Mouse (Mus musculus) testis, postnatal 14 days (tissue): ENCODE data around the gene Zfp652.
A peak's percentile ranks its signal among the peaks of the same experiment; 100 is the strongest.

ENCODE experiments used
- DNase-seq: peaks from one replicate; pipeline ENCODE4 v3.0.0; 2021; ENCODE audit warnings: low spot score

The Zfp652 gene

DNA sequence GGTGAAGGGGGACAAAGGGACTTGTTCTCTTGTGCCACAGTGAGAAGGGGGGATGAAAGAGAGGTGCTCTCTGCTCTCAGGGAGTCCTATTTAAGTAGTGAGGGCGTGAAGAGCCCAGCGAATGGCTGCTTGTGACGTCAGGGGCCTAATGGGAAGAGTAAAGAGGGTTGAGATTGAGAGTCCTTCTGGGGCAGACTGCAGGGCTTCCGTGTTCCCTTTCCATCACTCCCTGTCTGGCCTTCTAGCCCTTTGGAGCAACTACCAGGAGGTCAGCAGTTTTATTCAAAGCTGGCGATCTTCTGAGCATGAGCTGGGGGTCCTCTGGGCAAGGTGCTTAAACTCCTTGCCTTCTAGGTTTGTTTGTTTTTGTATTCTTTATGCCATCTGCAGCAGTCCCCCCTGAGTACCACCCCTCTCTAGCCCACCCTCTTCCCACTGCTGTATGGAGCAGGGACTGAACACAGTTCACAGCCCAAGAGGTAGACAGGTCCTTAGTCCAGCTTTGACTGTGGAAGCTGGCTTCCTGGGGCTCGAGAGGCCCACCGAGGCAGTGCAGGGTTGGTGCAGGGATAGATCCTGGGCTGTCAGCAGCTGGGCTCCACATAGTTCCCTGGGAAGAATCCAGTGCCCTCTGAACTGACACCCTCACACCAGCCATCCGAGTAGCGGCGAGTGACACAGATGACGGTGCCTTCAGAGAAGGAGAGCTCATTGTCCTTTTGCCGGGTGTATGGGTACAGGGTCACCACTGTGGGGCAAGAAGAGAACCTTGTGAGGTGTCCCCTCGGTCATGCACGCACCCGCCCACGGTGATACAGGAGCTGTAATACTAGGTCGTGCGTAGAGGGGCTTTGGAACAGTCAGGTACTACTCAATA lies 119.9 kb downstream of the Zfp652 start:
- DNase-seq: no peak

DNA sequence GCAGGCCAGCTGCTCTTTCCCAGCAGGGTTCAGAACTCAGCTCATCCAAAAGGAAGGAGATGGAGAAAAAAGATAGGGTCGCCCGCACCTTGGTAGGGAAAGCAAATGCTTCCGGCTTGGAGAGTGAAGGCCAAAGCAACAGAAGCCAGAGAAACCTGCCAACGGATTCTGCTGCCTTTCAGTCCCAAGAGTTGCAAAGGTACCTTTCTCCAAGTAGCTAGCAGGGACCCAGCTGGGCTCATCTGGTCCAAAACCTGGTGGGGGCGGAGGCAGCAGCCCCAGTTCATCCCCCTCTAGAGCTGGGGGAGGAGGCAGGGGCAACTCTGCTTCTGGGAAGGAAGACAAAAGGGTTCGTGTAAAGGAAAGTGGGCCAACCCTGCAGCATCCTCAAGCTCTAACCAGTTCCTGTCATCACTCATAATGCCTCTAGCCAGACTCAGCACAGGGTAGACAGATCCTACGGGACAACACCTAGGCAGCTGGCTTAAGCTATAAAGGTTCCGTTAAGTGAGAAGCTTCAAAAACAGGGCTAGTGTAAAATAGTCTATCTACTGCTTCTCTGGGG lies 120.6 kb downstream of the Zfp652 start:
- no peak for DNase-seq

DNA sequence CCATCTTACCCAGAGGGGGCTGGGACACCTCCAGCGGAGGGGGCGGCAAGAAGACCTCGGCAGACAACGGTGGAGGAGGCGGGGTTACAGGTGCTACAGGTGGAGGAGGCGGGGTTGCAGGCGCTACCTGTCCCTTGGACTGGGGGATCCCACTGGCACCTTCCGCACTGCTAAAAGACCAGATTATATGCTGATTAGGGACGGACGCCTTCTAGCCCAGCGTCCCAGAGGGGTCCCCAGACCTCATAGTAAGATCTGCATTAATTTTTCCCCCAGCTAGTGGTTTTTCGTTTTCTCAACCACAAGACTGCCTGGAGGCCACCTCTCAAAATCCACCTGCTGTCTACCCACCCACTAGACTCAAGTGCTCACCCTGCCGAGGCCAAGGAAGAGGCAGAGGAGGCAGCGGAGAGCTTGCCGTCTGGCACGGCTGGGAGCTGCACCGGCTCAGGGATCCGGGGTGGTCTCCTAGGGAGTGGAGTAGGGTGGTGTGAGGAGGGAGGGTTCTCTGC lies 121.2 kb downstream of the Zfp652 start:
- DNase-seq: no peak

DNA sequence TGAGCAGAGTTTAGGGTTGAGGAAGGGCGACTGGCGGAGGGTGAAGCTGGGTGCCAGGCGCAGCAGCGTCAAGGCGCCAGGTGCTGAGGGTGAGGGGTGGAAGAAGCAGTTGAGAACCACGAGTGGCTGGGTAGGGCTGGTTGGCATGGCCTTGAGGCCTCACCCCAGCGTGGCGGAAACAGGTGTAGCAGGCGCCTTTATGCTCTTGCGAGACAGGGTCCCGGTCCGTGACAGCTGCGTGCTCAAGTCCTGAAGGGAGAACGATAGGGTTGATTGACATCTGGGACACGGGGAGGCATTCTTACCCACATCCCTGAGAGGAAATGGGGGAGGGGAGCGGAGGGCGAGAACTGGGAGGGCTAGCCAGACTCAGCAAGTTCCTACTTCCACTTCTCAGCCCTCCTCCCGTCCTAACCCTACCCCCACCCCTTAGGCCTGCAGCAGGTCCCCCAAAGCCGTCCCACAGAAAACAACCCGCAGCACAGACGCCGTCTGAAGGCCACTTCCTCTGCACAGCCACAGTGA lies 121.7 kb downstream of the Zfp652 start:
- DNase-seq: peak; percentile 54

DNA sequence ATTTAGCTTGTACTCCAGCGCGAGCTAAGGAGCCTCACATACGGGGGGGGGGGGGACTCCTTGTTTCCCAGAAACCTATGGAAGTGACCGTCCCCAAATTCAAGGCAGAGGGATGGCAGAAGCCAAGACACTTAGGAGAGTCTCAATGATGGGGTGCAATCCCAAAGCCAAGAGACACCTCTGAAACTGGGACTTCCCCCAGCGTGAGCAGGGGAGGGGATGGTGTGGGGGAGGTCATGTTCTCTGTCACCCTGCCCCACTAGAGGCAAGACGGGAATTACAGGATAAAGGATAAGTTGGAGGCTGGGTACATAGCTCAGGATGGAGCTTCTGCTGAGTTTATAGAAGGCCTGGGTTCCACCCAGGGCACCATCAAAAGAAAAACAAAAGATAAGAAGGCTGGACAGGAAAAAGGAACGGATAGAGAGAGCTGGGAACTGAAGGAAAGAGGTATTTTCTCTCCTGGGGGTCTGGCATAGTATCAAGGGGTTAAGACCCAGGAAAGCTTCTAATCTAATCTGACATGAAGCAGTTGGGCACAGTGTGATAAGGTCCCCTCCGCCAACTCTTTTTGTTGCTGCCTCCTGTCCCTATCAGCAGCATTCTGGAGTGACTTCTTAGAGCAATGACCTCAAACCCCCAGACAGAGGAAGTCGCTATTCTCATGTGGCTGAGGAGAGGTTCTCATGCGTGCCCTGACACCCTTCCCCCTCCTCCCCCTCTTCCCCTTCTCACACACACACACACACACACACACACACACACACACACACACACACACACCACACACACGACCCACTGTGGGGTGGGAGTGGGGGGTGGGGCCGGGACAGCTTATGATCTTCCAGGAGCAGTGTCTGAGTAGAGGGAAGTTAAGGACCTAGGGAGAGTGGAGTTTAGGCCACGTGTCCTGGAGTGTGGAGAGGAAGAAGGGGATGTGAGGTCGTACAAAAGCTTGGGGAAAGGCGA lies 122.6 kb downstream of the Zfp652 start:
- DNase-seq: no peak

DNA sequence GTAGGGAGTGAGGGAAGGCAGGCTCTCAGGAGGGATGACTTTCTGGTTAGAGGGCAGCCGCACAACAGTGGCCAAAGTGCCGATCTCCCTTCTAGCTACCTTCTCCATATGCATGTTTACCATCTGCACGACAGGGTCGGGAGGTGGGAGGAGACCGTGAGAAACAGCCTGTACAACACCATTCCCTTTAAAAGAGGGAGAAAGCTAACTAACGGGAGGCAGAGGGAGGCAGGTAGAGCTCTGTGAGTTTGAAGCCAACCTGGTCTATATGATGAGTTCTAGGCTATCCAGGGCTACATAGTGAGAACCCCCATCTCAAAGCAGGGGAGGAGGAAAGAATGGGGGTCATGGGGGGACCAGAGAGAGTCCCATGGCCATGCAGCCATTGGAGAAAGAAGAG lies 123.4 kb downstream of the Zfp652 start:
- no peak for DNase-seq

DNA sequence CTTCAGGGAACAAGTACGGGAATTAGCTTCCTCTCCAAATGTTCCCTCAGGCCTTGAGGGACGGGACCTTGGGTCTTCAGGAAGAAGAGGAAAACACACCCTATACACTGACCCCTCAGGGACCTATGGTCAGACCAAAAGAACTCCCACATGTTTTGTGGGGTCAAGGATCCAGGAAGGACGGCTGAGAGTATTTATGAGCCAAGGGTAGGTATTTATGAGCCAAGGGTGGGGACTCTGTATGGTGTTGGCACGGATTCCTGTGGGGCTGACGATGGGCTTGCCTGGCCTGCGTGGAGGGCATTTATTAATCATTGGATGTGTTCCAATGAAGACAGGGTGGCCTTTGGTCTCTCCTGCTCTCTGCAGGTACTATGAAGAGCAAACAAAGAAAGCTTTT lies 124.0 kb downstream of the Zfp652 start:
- no peak for DNase-seq

DNA sequence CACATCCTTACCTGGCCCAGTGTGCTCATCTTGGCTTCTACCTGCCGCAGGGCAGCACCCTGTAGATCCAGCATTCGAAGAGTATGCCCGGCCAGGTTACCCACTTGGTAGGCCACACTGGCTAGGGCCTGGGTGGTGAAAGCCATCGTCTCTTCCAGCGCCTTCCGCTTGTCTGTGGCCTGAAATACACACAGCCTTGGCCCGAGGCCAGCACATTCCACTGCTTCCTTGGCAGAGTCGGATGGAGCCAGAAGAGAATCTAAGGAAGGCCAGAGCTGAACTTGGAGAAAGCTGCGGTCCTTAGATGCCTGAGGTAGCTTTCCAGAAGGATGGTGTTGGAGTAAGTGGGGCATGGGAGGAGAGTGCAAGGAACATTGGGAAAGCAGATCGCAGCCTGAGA lies 124.6 kb downstream of the Zfp652 start, which contains the start of gene Gngt2:
TSS of gene Gngt2 (plus strand) at position 158 of the 400 bp plus-strand sequence.
- DNase-seq: peak; percentile 54

DNA sequence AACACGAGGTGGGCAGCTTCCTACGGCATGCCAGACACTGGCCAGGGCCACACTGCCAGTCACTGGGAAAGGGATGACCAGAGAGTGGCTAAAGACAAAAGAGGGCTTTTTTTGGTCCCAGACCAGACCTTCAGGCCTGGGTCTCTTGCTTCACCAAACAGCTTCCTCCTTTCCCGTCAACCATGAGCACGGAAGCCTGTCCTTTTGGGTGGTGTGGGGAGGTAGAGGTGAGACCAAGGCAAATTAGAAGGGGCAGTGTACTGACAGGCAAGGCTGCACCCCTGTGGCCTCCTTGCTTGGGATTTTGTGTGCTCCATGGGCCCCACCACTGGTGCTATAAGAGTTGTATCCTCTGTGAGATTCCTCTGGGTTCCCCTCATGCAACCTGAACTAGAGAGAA lies 126.1 kb downstream of the Zfp652 start:
- no peak for DNase-seq

DNA sequence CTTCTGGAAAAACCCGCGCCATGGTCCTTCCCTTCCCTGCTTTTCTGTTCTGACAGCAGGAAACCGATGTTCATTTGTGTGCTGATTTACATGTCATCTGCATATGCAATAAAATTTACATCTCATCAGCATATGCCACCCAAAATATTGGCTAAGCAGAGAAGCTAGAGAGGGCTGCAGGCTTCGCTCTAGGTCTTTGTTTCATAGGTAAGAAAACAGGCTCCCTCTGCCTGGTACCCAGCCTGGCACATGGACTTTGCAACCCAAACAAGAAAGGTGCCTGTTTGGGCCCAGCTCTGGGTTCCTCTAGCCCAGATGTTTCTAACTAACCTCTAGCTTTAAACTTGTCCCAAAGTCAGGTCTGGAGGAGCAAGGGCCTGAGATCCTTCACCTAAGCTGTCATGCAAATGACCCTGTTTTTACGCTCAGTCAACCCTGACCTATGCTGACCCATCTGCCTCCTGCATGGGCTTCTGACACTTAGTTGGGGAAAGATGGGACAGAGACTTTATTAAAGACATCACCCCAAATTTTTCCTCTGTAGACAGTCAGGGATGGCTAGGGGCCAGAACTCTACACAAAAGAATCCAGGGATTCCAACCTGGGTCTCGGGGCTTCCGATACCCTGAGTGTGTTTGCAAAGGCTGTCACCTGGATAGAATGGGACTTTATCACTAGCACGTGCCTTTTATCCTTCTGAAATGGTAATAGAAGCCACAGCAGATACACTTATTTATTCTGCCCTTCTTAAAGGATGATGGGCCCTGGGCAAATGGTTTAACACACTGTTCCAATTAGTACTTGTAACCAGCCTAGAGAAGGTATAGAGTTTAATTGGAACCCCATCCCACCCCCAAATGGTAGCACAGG lies 126.8 kb downstream of the Zfp652 start:
- DNase-seq: no peak

DNA sequence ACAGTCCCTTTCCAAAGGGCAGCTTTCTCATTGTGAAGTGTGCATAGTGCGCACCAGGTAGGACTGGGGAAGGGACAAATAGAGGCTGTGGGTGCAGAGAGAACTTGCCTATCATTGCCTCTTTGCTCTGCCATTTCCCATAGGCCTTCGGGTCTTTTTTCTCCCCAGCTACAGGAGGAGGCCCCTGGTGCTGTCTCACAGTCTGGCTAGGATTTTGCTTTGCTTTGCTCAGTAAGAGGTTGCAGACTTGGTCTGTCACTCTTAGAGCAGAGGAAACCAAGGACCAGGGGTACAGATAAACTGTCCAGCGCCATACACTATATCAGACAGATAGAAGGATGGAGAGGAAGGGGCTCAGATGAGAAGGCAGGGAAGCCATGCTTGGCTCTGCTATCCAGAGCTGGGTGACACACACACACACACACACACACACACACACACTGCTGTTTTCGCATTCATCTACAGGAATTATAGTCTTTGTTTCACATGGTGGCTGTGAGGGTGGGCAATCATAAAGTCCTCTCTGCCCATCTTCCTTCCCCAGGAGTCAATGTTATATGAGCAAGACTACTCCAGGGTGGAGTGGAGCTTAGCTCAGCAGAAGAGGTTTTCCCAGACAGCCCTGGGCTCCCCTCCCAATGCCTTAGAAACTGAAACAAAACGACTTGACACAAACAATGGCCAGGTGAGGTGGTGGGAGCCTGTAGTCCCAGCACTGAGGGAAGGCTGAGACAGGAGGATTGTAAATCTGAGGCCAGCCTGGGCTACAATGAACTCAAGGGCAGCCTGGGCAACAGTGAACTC lies 128.4 kb downstream of the Zfp652 start:
- no peak for DNase-seq

DNA sequence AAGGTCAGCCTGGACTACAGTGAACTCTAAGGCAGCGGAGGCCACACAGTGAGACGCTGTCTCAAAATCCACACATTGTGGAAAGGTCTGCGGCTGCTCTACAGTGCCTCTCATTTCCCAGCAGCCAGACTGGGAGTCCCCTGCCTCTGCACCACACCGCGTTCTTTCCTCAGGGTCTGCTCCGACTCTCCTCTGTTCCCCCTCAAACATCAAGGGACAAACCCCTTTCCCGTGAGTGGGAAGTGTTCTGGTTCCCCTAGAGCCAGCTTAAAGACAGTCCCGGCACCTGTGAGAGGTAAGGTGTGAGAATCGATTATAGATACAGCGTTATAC lies 129.0 kb downstream of the Zfp652 start:
- DNase-seq: no peak

DNA sequence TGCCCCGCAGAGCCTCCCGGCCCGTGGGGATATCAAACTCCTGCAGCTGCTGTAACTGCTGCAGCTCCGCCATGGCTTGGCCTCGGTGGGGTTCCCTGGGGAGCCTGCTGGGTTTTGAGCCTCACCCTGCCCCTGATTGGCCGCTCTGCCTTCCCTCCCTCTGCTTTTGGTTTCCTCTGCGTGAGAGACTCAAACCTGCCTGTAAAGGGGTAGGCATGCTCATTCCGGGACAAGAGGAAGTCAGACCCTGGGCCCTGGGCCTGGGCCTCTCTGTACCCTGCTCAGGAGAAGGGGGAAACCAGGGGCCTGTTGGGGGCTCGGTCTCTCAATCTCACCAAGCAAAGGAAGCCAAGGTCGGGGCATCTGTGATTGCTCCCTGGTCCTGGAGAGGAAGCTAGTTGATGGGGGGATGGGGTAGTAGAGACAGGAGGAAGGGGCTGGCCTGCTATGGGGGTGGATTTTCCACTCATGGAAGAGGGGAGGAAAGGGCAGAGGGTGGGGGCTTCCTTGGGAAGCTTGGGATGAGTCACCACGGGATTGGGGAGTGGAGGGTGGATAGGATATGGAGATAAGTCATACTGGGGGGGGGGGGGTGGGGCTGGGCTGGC lies 129.7 kb downstream of the Zfp652 start, which contains the start of gene Abi3:
TSS of gene Abi3 (minus strand) at position 403 of the 608 bp plus-strand sequence.
- no peak for DNase-seq

DNA sequence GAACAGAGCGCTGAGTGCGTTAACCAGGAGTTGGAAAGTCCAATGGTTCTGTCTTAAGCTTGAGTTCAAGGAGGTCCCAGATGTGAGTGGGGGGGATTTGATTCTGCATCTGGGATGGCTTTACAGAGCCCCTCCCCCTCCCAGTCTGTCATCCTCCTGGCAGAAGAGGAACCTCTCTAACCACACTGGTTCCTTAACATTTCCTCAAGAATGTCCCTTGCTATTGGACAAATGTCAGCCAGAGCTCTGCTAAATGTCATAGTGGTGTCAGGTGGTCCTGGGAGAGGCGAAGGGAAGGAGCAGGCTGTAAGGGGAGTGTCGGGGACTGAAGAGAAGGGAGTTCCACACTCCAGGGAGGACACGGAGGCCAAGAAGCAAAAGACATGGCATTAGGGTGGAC lies 130.5 kb downstream of the Zfp652 start:
- DNase-seq: no peak

DNA sequence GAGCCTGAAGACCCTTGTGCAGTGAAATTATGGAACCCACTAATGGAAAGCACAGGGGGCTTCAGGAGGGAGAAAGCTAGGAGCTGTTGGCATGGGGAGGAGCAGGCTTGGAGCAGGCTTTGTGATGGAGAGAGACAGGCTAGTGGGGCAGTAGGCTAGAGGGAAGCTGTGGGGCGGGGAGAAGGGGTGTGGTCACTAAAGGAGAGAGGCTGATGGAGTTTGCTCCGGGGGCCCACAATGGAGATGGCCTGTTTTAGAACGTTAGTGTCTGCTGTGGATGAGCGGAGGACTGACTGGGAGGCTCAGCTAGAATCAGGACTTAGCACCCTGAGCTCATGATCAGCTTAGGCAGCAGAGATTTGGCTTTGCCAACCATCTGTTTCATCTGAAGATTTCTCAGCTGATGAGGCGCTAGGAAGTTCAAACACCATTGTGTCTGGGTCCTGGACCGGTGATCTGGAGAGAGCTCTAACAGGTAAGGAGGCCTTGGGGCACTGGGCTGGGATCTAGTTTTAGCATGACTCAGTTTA lies 131.0 kb downstream of the Zfp652 start:
- no peak for DNase-seq

DNA sequence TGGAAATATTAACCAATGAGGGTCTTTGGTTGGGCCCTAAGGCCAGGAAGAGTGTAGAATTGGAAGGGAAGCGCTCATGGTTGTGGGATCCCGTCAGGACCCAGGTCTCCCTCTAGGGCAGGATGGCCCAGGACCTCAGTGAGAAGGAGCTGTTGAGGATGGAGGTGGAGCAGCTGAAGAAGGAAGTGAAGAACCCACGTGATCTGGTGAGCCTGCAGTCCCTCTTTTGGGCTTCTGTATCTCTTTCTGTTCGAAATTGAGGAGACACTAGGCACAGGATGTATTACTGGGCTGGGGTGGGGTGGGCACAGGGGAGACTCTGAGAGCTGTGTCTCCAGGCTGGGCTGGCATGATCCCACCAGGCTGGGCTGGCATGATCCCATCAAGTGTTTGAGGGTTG lies 132.5 kb downstream of the Zfp652 start:
- DNase-seq: no peak

DNA sequence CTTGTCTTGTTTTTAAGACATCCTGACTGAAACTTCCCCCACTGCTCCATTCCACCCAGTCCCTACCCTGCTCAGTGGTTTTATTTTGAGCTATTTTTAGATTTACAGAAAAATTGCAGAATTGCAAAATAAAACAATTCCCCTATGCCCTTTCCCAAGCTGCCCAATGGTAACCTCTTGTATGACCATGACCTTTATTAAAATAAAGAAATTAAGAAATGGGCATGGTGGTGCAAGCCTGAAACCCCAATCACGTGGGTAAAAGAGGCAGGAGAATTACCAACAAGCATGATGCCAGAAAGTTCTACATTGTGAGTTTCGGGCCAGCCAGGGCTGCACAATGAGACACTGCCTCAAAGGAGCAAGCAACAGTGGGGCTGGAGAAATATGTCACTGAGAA lies 138.4 kb downstream of the Zfp652 start:
- no peak for DNase-seq

DNA sequence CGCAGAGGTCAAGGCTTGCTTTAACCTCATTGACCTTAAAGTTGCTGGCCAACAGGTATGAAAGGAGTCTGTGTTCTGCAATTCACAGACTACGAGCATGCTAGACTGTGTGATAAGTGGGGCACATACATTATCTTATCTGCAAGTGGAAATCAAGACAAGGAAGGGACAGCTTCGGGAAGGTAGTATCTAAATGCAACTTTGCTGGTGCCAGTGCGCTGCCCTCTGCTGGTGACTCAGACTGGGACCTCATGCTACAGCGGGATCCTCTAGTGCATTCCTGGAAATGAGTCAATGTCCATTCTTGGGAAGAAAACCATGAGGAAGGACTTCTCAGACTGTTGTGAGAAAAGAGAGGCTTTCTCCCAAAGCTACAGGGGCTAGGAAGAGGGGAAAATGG lies 141.2 kb downstream of the Zfp652 start:
- no peak for DNase-seq

DNA sequence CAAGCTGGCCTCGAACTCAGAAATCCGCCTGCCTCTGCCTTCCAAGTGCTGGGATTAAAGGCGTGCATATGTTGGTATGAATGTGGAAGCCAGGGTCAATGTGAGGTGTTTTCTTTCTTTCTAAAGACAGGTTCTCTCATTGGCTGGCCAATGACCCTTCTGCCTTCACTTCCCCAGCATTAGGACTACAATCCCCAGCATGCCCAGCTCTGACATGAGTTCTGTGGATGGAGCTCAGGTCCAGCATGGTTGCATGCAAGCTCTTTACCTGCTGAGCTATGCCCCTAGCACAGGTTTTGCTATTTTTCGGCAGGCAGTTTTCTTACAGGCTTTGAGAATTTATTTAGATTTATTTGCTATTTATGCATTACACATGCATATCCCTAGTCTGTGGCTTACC lies 144.8 kb downstream of the Zfp652 start:
- DNase-seq: no peak
